Mouse (Mus musculus): ENCODE measurements around the gene Cpa1.

GRCm38 (mm10) chr6:30674714-30675280 lies 35.8 kb downstream of the Cpa1 start:
- TF ChIP-seq CTCF (IDR thresholded peaks at IDR 0.05; ENCODE audit: low read depth, low read length) (no peak), POLR2AphosphoS5 (IDR thresholded peaks at IDR 0.05; ENCODE audit: insufficient replicate concordance, low read depth, low read length) (no peak), TAL1 (conservative IDR thresholded peaks at IDR 0.05; ENCODE audit: low read depth, low read length) (no peak)

Measured in G1E (cell line).